Mouse (Mus musculus) myocyte (in vitro differentiated cells): ENCODE data around the gene Tnni2. TPM values are rescaled to one million over a fixed set of nuclear protein-coding genes. Genes with fewer than 3 reads are reported as not detected.

Source experiments
- H3K27me3 ChIP-seq: one replicate; pipeline ENCODE4 v1.6.1; 2011; ENCODE audit not compliant: control insufficient read depth, insufficient read depth, insufficient read length
- H3K36me3 ChIP-seq: one replicate; pipeline ENCODE4 v1.6.1; 2011; ENCODE audit not compliant: control insufficient read depth, insufficient read depth
- H3K4me2 ChIP-seq: one replicate; pipeline ENCODE4 v1.6.1; 2011; ENCODE audit warnings: low read depth, control low read depth
- H3K4me3 ChIP-seq: one replicate; pipeline ENCODE4 v1.5.1; 2011; ENCODE audit warnings: mild to moderate bottlenecking, control low read depth, moderate library complexity
- H3K79me2 ChIP-seq: one replicate; pipeline ENCODE4 v1.6.1; 2011; ENCODE audit not compliant: control insufficient read depth, insufficient read depth
- H3ac ChIP-seq: one replicate; pipeline ENCODE4 v1.6.1; 2011; ENCODE audit not compliant: control insufficient read depth, insufficient read length
- CEBPB ChIP-seq: IDR thresholded peaks from 2 replicates; pipeline ENCODE4 v1.6.1; 2011; ENCODE audit warnings: mild to moderate bottlenecking, moderate library complexity; ENCODE audit not compliant: poor library complexity, insufficient read depth, severe bottlenecking
- E2F4 ChIP-seq: IDR thresholded peaks from one replicate; pipeline ENCODE4 v1.6.1; 2011; ENCODE audit warnings: mild to moderate bottlenecking, control low read depth, moderate library complexity; ENCODE audit not compliant: insufficient read depth
- MAX ChIP-seq: IDR thresholded peaks from one replicate; pipeline ENCODE4 v1.6.1; 2011; ENCODE audit warnings: low read depth, mild to moderate bottlenecking, control low read depth
- MYOD1 ChIP-seq, 3 experiments: IDR thresholded peaks; one replicate each; pipeline ENCODE4 v1.6.1; 2011; ENCODE audit warnings: control low read depth in 2 of 3, low read depth in 2 of 3, mild to moderate bottlenecking in 2 of 3, moderate library complexity in 1 of 3; ENCODE audit not compliant: insufficient read length in 2 of 3, control insufficient read depth in 1 of 3
- MYOG ChIP-seq, 3 experiments: IDR thresholded peaks; one replicate each; pipeline ENCODE4 v1.6.1; 2011; ENCODE audit warnings: control low read depth in 2 of 3, low read depth in 2 of 3, mild to moderate bottlenecking in 2 of 3; ENCODE audit not compliant: insufficient read length in 2 of 3, control insufficient read depth in 1 of 3, insufficient read depth in 1 of 3
- POLR2A ChIP-seq: IDR thresholded peaks from one replicate; pipeline ENCODE4 v1.6.1; 2011; ENCODE audit warnings: low read depth, mild to moderate bottlenecking, control low read depth, moderate library complexity; ENCODE audit not compliant: insufficient read length
- POLR2AphosphoS2 ChIP-seq: IDR thresholded peaks from one replicate; pipeline ENCODE4 v1.6.1; 2011; ENCODE audit warnings: low read depth, control low read depth; ENCODE audit not compliant: insufficient read length
- REST ChIP-seq: IDR thresholded peaks from one replicate; pipeline ENCODE4 v1.6.1; 2011; ENCODE audit warnings: mild to moderate bottlenecking, control low read depth, moderate library complexity; ENCODE audit not compliant: insufficient read depth, insufficient read length
- SRF ChIP-seq: IDR thresholded peaks from one replicate; pipeline ENCODE4 v1.6.1; 2011; ENCODE audit warnings: low read depth; ENCODE audit not compliant: control insufficient read depth, insufficient read length
- TCF12 ChIP-seq: IDR thresholded peaks from one replicate; pipeline ENCODE4 v1.6.1; 2011; ENCODE audit warnings: mild to moderate bottlenecking, control low read depth; ENCODE audit not compliant: poor library complexity, insufficient read depth, severe bottlenecking
- TCF3 ChIP-seq: IDR thresholded peaks from one replicate; pipeline ENCODE4 v1.6.1; 2011; ENCODE audit warnings: low read depth, control low read depth; ENCODE audit not compliant: insufficient read length
- USF1 ChIP-seq: IDR thresholded peaks from one replicate; pipeline ENCODE4 v1.6.1; 2011; ENCODE audit warnings: low read depth, mild to moderate bottlenecking, control low read depth, moderate library complexity
- polyA plus RNA-seq: library from polyadenylated mRNA; unstranded; fragments of >200 nt; fragmentation: generic; extraction: Trizol; gene quantifications from one replicate; pipeline ENCODE4 v1.2.1, GENCODE M21; 2012; ENCODE audit warnings: missing spikeins

The Tnni2 gene
- polyA plus RNA-seq, 1 experiment, result 3,238 TPM

GRCm38 (mm10) chr7:142434137-142434865 is 7.3 kb upstream of the Tnni2 start, which contains the start of gene Syt8:
Syt8 (plus strand) TSS chr7:142434850.
- TF ChIP-seq REST (no peak), MYOG (IDR thresholded peaks at IDR 0.05; ENCODE audit: control insufficient read depth in 1 of 3, insufficient read depth in 1 of 3, insufficient read length in 2 of 3, low read depth in 2 of 3) (no peak), TCF12 (no peak), CEBPB (no peak), TCF3 (no peak), POLR2AphosphoS2 (no peak), USF1 (no peak), MAX (no peak), E2F4 (no peak), SRF (no peak)
- Histone ChIP-seq H3K27me3 (no peaks in the 10 kb centered on the region), H3K36me3 (no peaks in the 10 kb centered on the region), H3K4me3 (no peak within 1 kb of the TSS), H3K4me2 (peak within 1 kb of the TSS; percentile 60), H3ac (no peak within 1 kb of the TSS), H3K79me2 (no peaks in the 10 kb centered on the region)

- H3K36me3 ChIP-seq, result no peaks in the 10 kb centered on the region
- TF ChIP-seq SRF (no peak), CEBPB (no peak)
- no peak overlapping the region for H3ac ChIP-seq
- no peak overlapping the region for H3K4me3 ChIP-seq
- H3K79me2 ChIP-seq, result no peaks in the 10 kb centered on the region
- no peaks in the 10 kb centered on the region for H3K27me3 ChIP-seq
- H3K4me2 ChIP-seq, result peak overlapping the region; percentile 60
Observed at GRCm38 (mm10) chr7:142435524-142435923, 6.1 kb upstream of the Tnni2 start.

GRCm38 (mm10) chr7:142437324-142437723 is 4.3 kb upstream of the Tnni2 start:
- H3K4me2 ChIP-seq, result no peak overlapping the region
- H3ac ChIP-seq, result no peak overlapping the region
- H3K36me3 ChIP-seq, result no peaks in the 10 kb centered on the region
- TF ChIP-seq MYOG (IDR thresholded peaks at IDR 0.05; ENCODE audit: control insufficient read depth in 1 of 3, insufficient read depth in 1 of 3, insufficient read length in 2 of 3, low read depth in 2 of 3) (peak in 2 of 3 experiments; percentile 64 to 66), REST (no peak), MYOD1 (IDR thresholded peaks at IDR 0.05; ENCODE audit: control insufficient read depth in 1 of 3, insufficient read length in 2 of 3, low read depth in 2 of 3) (peak in 2 of 3 experiments; percentile 29 to 79)
- no peaks in the 10 kb centered on the region for H3K27me3 ChIP-seq
- no peak overlapping the region for H3K4me3 ChIP-seq
- H3K79me2 ChIP-seq, result no peaks in the 10 kb centered on the region

GRCm38 (mm10) chr7:142439966-142440365 is 1.6 kb upstream of the Tnni2 start:
- H3K4me3 ChIP-seq, result no peak overlapping the region
- H3K79me2 ChIP-seq, result no peaks in the 10 kb centered on the region
- no peak overlapping the region for H3ac ChIP-seq
- TF ChIP-seq MYOG (IDR thresholded peaks at IDR 0.05; ENCODE audit: control insufficient read depth in 1 of 3, insufficient read depth in 1 of 3, insufficient read length in 2 of 3, low read depth in 2 of 3) (peak in 1 of 3 experiments; percentile 16), REST (no peak), TCF12 (no peak), SRF (no peak), MYOD1 (IDR thresholded peaks at IDR 0.05; ENCODE audit: control insufficient read depth in 1 of 3, insufficient read length in 2 of 3, low read depth in 2 of 3) (peak in 1 of 3 experiments; percentile 21)
- no peaks in the 10 kb centered on the region for H3K27me3 ChIP-seq
- no peaks in the 10 kb centered on the region for H3K36me3 ChIP-seq
- H3K4me2 ChIP-seq, result no peak overlapping the region

- peak overlapping the region; percentile 58 for H3K4me2 ChIP-seq
- H3K36me3 ChIP-seq, result no peaks in the 10 kb centered on the region
- H3K79me2 ChIP-seq, result no peaks in the 10 kb centered on the region
- no peak for TF ChIP-seq CEBPB
- no peak for TF ChIP-seq MYOD1 (IDR thresholded peaks at IDR 0.05; ENCODE audit: control insufficient read depth in 1 of 3, insufficient read length in 2 of 3, low read depth in 2 of 3)
- TF ChIP-seq TCF3, result no peak
- no peak for TF ChIP-seq E2F4
- no peak for TF ChIP-seq MAX
- TF ChIP-seq TCF12, result no peak
- TF ChIP-seq MYOG (IDR thresholded peaks at IDR 0.05; ENCODE audit: control insufficient read depth in 1 of 3, insufficient read depth in 1 of 3, insufficient read length in 2 of 3, low read depth in 2 of 3), result no peak
- no peak for TF ChIP-seq POLR2A
- TF ChIP-seq SRF, result no peak
- no peak for TF ChIP-seq POLR2AphosphoS2
- TF ChIP-seq USF1, result no peak
- no peak for TF ChIP-seq REST
- H3ac ChIP-seq, result no peak overlapping the region
- H3K4me3 ChIP-seq, result peak overlapping the region; percentile 26
- no peaks in the 10 kb centered on the region for H3K27me3 ChIP-seq
Observed at GRCm38 (mm10) chr7:142440657-142441114, 922 bp upstream of the Tnni2 start.
